Mouse (Mus musculus) ovary, adult 2 months (tissue): ENCODE data around the gene Zdhhc21. TPM values are rescaled to one million over a fixed set of nuclear protein-coding genes. Genes with fewer than 3 reads are reported as not detected.

Source experiments
- polyA plus RNA-seq: library from polyadenylated mRNA; depleted of rRNA; stranded (reverse); fragments of >200 nt; gene quantifications from 2 replicates; pipeline ENCODE4 v1.2.3, GENCODE M21; 2012; rRNA removed

The Zdhhc21 gene
- polyA plus RNA-seq, result 2.7 and 3.9 TPM in 2 replicates

DNA sequence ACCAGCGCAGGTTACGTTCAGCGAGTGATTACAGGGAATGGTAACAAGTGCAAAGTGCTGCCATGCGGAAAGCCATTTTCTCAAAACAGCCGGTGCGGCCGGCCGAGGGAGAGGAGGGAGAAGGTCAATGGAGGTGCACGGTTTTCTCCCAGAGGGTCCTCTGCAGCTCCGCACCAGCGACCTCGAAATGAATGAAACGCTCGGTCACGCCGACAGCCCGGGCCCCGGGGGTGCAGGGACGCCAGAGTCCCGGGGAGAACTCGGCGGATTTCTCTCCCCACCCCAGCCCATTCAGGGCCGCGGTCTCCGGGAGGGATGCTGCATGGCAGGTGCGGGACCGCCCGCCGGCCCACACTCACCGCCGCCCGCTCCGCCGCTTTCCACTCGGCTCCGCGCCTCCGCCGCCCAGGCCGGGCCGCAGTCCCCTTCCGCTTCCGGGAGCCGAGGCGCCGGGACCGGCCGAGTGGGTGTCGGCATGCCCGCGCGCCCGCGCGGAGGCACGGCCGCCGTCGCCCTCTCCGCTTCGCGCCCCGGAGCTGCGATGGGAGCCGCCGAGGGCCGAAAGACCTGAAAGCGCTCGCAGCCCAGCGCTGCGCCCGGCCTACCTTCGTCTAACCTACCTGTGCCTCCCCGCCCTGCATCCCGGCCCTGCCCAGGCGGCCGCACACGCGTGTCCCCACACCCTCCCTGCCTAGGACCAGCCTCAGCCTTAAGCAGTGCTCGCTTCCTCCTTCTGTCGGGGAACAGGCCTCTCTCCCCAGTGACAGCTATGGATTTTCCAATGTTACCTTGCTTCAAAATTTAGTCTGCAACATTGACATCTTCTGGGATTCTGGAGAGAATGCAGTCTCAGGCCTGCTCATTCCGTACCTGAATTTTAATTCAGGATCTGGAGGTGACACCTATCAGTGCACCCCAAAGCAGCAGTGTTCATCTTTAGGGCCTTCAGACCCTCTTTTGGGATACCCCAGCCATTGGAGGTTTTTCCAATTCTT, at the start of gene Zdhhc21:
Zdhhc21 (minus strand) TSS at position 828 of the 995 bp plus-strand sequence.

DNA sequence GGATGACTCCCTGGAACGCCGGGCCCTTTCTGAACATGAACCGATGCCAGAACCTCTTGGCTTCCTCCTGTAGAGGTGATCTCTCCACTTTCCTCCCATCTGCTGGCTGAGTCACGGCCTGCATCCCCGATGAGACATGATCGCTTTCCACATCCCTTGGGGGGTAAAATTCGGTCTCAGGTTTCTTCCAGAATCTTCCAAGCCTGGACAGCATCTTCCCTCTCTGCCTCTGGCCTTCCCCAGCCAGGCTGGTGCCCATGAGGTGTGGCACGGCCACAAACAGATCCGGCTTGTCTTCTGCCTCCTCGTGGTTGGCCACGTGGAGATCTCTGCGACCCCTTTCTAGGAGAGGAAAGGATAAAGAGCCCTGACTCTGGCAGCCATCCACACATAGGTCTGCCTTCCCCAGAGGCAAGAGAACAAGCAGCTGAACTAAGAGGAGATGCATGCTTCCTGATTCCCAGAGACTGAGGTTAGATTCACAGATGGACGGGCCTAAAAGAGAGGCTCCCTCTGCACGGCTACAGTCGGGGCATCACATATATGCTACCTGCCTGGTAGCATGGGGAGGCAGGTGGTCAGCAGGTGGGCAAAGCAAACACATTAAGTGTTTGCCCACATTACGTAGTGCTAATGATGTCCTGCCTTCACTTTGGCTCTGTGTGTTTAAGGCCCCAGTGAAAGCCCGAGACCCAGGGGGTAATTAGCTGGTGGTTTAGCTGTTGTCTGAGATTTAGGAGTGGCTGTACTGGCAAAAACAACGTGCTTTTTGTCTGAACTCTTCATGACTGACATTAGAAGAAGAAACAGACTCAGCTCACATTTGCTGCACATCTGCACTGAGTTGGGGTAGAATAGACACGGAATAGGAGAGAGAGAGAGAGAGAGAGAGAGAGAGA, 25.1 kb upstream of the Zdhhc21 start, which contains the start of gene Cer1:
Cer1 (minus strand) TSS at position 513 of the 899 bp plus-strand sequence.

Other genes with a start within 250 kb of the Zdhhc21 start
- gene Nfib, start 154.2 kb downstream of the Zdhhc21 start, polyA plus RNA-seq, result 10.4 and 16.0 TPM in 2 replicates
- gene Cer1, start 25.2 kb upstream of the Zdhhc21 start, polyA plus RNA-seq, result not detected in 2 replicates
- 10.1 and 11.3 TPM in 2 replicates for gene Frem1, start 192.4 kb upstream of the Zdhhc21 start, polyA plus RNA-seq